Mouse (Mus musculus): ENCODE data around the gene Acvr1b.

DNA sequence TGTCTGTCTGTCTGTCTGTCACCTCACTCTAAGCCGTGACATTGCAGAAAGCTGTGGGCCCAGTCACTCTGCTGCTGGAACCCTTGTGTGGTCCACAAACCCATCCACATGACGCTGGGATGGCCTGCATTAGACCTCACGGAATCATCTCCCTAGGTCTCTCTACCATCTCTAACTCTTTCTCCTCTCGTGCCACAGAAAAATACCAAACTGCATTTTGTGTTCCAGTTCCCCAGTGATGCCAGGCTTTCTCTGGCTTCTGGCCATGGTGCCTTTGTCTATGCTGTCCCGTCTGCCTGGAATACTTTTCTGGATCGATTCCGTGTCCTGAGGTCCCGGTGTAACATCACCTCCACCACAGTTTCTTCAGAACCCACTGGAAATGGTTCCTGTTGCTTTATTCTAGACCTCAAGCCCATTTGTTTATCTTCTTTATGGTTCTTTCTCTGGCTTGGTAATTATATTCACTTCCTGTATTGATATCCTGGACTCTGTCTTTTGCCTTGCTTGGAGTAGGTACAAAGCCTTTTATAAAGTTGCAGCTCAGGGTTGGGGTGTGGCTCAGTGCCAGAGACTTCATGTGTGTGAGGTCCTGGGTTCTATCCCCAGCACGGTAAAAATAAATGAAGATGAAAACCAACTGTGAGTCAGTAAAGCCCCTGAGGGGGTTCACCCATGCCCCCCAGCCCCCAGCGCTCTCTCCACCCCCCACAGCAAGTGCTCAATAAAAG, 60.9 kb downstream of the Acvr1b start:
- TF ChIP-seq GATA2 (IDR thresholded peaks at IDR 0.05; ENCODE audit: borderline replicate concordance, low read depth, low read length), result no peak
- TF ChIP-seq CTCF (IDR thresholded peaks at IDR 0.05; ENCODE audit: low read depth, low read length), result no peak
- no peak for TF ChIP-seq POLR2AphosphoS5 (IDR thresholded peaks at IDR 0.05; ENCODE audit: insufficient replicate concordance, low read depth, low read length)
- TF ChIP-seq TAL1 (conservative IDR thresholded peaks at IDR 0.05; ENCODE audit: low read depth, low read length), result no peak
